Mouse (Mus musculus): ENCODE results near the gene Mrtfa. TPM values are rescaled to one million over a fixed set of nuclear protein-coding genes. Genes with fewer than 3 reads are reported as not detected.

Gene Mrtfa
- total and polyA plus RNA-seq, 3 experiments, result 2.3 to 18.3 (median 17.2) TPM

GRCm38 (mm10) chr15:81096329-81097055 lies 94.1 kb downstream of the Mrtfa start:
- ATAC-seq (ENCODE audit: extremely low read depth, insufficient number of reproducible peaks, low FRiP score, poor library complexity, severe bottlenecking) (no peak), DNase-seq (ENCODE audit: low spot score) (no peak)
- H3K4me1 ChIP-seq (ENCODE audit: insufficient read depth, low read depth, low read length), result peaks cover 2% of the 10 kb centered on the region; the same call in 1 of the 2 replicates
- H3K36me3 ChIP-seq (replicated peaks), result no peaks in the 10 kb centered on the region
- TF ChIP-seq CTCF (IDR thresholded peaks at IDR 0.05; ENCODE audit: low read depth, low read length) (no peak), POLR2AphosphoS5 (IDR thresholded peaks at IDR 0.05; ENCODE audit: insufficient replicate concordance, low read depth, low read length) (no peak), GATA2 (IDR thresholded peaks at IDR 0.05; ENCODE audit: borderline replicate concordance, low read depth, low read length) (no peak), GATA1 (IDR thresholded peaks at IDR 0.05; ENCODE audit: borderline replicate concordance, low read length) (no peak), TAL1 (conservative IDR thresholded peaks at IDR 0.05; ENCODE audit: low read depth, low read length) (no peak)
- no peak overlapping the region for H3K4me3 ChIP-seq (ENCODE audit: low read depth, low read length)
- no peaks in the 10 kb centered on the region for H3K9me3 ChIP-seq (replicated peaks)
- H3K27me3 ChIP-seq (ENCODE audit: insufficient read depth, low read length), result 0 out of 2 replicates have a peak, but pooled peaks cover 3% of the 10 kb centered on the region

- 0 out of 2 replicates have a peak, but pooled peaks cover 3% of the 10 kb centered on the region for H3K27me3 ChIP-seq (ENCODE audit: insufficient read depth, low read length)
- no peaks in the 10 kb centered on the region for H3K36me3 ChIP-seq (replicated peaks)
- no peaks in the 10 kb centered on the region for H3K9me3 ChIP-seq (replicated peaks)
- H3K4me3 ChIP-seq (ENCODE audit: low read depth, low read length), result no peak overlapping the region
- ATAC-seq (ENCODE audit: extremely low read depth, insufficient number of reproducible peaks, low FRiP score, poor library complexity, severe bottlenecking), result no peak
- TF ChIP-seq TAL1 (conservative IDR thresholded peaks at IDR 0.05; ENCODE audit: low read depth, low read length) (no peak), GATA2 (IDR thresholded peaks at IDR 0.05; ENCODE audit: borderline replicate concordance, low read depth, low read length) (no peak), CTCF (IDR thresholded peaks at IDR 0.05; ENCODE audit: low read depth, low read length) (no peak), GATA1 (IDR thresholded peaks at IDR 0.05; ENCODE audit: borderline replicate concordance, low read length) (no peak), POLR2AphosphoS5 (IDR thresholded peaks at IDR 0.05; ENCODE audit: insufficient replicate concordance, low read depth, low read length) (no peak)
- no peak for DNase-seq (ENCODE audit: low spot score)
- H3K4me1 ChIP-seq (ENCODE audit: insufficient read depth, low read depth, low read length), result peaks cover 2% of the 10 kb centered on the region; the same call in 1 of the 2 replicates
Measured at GRCm38 (mm10) chr15:81093032-81093431, 97.5 kb downstream of the Mrtfa start.

- ATAC-seq (ENCODE audit: extremely low read depth, insufficient number of reproducible peaks, low FRiP score, poor library complexity, severe bottlenecking), result no peak
- no peaks in the 10 kb centered on the region for H3K4me1 ChIP-seq (ENCODE audit: insufficient read depth, low read depth, low read length)
- no peak for TF ChIP-seq GATA1 (IDR thresholded peaks at IDR 0.05; ENCODE audit: borderline replicate concordance, low read length)
- H3K36me3 ChIP-seq (replicated peaks), result no peaks in the 10 kb centered on the region
- no peak overlapping the region for H3K4me3 ChIP-seq (ENCODE audit: low read depth, low read length)
- H3K9me3 ChIP-seq (replicated peaks), result no peaks in the 10 kb centered on the region
- H3K27me3 ChIP-seq (ENCODE audit: insufficient read depth, low read length), result no peaks in the 10 kb centered on the region; the same call in 1 of the 2 replicates
- DNase-seq (ENCODE audit: low spot score), result no peak
Measured at GRCm38 (mm10) chr15:81091718-81092117, 98.8 kb downstream of the Mrtfa start.

- no peaks in the 10 kb centered on the region for H3K9me3 ChIP-seq (replicated peaks)
Measured at GRCm38 (mm10) chr15:81087529-81087928, 103.0 kb downstream of the Mrtfa start.

GRCm38 (mm10) chr15:81086644-81087480 lies 103.7 kb downstream of the Mrtfa start:
- Histone ChIP-seq H3K36me3 (replicated peaks) (no peaks in the 10 kb centered on the region), H3K9me3 (replicated peaks) (no peaks in the 10 kb centered on the region), H3K27me3 (ENCODE audit: insufficient read depth, low read length) (no peaks in the 10 kb centered on the region; the same call in 1 of the 2 replicates), H3K4me3 (ENCODE audit: low read depth, low read length) (no peak overlapping the region), H3K4me1 (ENCODE audit: insufficient read depth, low read depth, low read length) (no peaks in the 10 kb centered on the region)
- TF ChIP-seq GATA2 (IDR thresholded peaks at IDR 0.05; ENCODE audit: borderline replicate concordance, low read depth, low read length) (no peak), CTCF (IDR thresholded peaks at IDR 0.05; ENCODE audit: low read depth, low read length) (no peak), TAL1 (conservative IDR thresholded peaks at IDR 0.05; ENCODE audit: low read depth, low read length) (no peak), GATA1 (IDR thresholded peaks at IDR 0.05; ENCODE audit: borderline replicate concordance, low read length) (no peak), POLR2AphosphoS5 (IDR thresholded peaks at IDR 0.05; ENCODE audit: insufficient replicate concordance, low read depth, low read length) (no peak)
- ATAC-seq (ENCODE audit: extremely low read depth, insufficient number of reproducible peaks, low FRiP score, poor library complexity, severe bottlenecking), result no peak
- DNase-seq (ENCODE audit: low spot score), result no peak

More at GRCm38 (mm10) chr15:81087529-81087928, 103.0 kb downstream of the Mrtfa start:
- DNase-seq (ENCODE audit: low spot score), result no peak
- no peak for ATAC-seq (ENCODE audit: extremely low read depth, insufficient number of reproducible peaks, low FRiP score, poor library complexity, severe bottlenecking)
- Histone ChIP-seq H3K4me1 (ENCODE audit: insufficient read depth, low read depth, low read length) (no peaks in the 10 kb centered on the region), H3K27me3 (ENCODE audit: insufficient read depth, low read length) (no peaks in the 10 kb centered on the region; the same call in 1 of the 2 replicates), H3K4me3 (ENCODE audit: low read depth, low read length) (no peak overlapping the region), H3K36me3 (replicated peaks) (no peaks in the 10 kb centered on the region)
- TF ChIP-seq GATA2 (IDR thresholded peaks at IDR 0.05; ENCODE audit: borderline replicate concordance, low read depth, low read length), result no peak

- H3K27me3 ChIP-seq (ENCODE audit: insufficient read depth, low read length), result peaks cover 2% of the 10 kb centered on the region; the same call in 1 of the 2 replicates
- no peak overlapping the region for H3K4me3 ChIP-seq (ENCODE audit: low read depth, low read length)
- no peaks in the 10 kb centered on the region for H3K36me3 ChIP-seq (replicated peaks)
- TF ChIP-seq GATA2 (IDR thresholded peaks at IDR 0.05; ENCODE audit: borderline replicate concordance, low read depth, low read length), result no peak
- TF ChIP-seq CTCF (IDR thresholded peaks at IDR 0.05; ENCODE audit: low read depth, low read length), result no peak
- TF ChIP-seq TAL1 (conservative IDR thresholded peaks at IDR 0.05; ENCODE audit: low read depth, low read length), result no peak
- TF ChIP-seq GATA1 (IDR thresholded peaks at IDR 0.05; ENCODE audit: borderline replicate concordance, low read length), result no peak
- no peak for TF ChIP-seq POLR2AphosphoS5 (IDR thresholded peaks at IDR 0.05; ENCODE audit: insufficient replicate concordance, low read depth, low read length)
- DNase-seq (ENCODE audit: low spot score), result no peak
- no peaks in the 10 kb centered on the region for H3K9me3 ChIP-seq (replicated peaks)
- ATAC-seq (ENCODE audit: extremely low read depth, insufficient number of reproducible peaks, low FRiP score, poor library complexity, severe bottlenecking), result no peak
- no peaks in the 10 kb centered on the region for H3K4me1 ChIP-seq (ENCODE audit: insufficient read depth, low read depth, low read length)
Measured at GRCm38 (mm10) chr15:81083826-81084225, 106.7 kb downstream of the Mrtfa start.

All from G1E (cell line).